Mouse (Mus musculus) layer of hippocampus, adult 2 months (tissue): ENCODE data around the gene Slc9a9. TPM values are rescaled to one million over a fixed set of nuclear protein-coding genes. Genes with fewer than 3 reads are reported as not detected.
A peak's percentile ranks its signal among the peaks of the same experiment; 100 is the strongest.

Source experiments
- DNase-seq, 2 experiments: peaks; one replicate each; pipeline ENCODE4 v3.0.0; 2022; ENCODE audit warnings: low spot score in 2 of 2
- H3K27ac ChIP-seq: fragments of 200-600 bp; 2 replicates; pipeline ENCODE4 v1.8.1; 2022
- H3K4me3 ChIP-seq: fragments of 200-600 bp; 2 replicates; pipeline ENCODE4 v1.8.1; 2022; ENCODE audit warnings: mild to moderate bottlenecking
- CTCF ChIP-seq: fragments of 200-600 bp; conservative IDR thresholded peaks from 2 replicates; pipeline ENCODE4 v1.8.1; 2022; ENCODE audit warnings: antibody characterized with exemption, mild to moderate bottlenecking, moderate library complexity
- total RNA-seq, 2 experiments: library from RNA; stranded (reverse); gene quantifications; 2 replicates each; pipeline ENCODE4 v1.2.3; 2021

The Slc9a9 gene
- total RNA-seq, 2 experiments from 2014 or later: 18.3 to 19.4 TPM

DNA sequence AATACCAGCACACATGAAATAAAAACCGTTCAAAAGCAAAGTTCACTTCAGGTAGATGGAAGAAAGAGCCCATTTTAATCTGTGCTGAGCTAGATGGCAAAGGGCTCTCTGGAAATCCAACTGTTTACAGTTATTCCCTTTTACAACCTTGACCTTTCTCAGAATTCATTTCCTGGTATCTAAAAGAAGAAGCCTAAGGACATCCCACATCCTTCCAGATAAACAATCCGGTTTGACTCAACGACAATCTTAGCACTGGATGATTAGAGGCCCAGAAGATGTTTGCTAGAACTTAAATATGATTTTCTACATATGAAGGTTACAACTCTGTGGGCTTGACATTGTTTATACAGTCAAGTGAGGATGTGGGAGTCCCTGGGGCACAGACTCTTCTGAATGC is 516.1 kb downstream of the Slc9a9 start:
- TF ChIP-seq CTCF: no peak
- no peak for DNase-seq
- H3K27ac ChIP-seq: peak overlapping the region; percentile 21; the same call in 1 of the 2 replicates
- no peak overlapping the region for H3K4me3 ChIP-seq

DNA sequence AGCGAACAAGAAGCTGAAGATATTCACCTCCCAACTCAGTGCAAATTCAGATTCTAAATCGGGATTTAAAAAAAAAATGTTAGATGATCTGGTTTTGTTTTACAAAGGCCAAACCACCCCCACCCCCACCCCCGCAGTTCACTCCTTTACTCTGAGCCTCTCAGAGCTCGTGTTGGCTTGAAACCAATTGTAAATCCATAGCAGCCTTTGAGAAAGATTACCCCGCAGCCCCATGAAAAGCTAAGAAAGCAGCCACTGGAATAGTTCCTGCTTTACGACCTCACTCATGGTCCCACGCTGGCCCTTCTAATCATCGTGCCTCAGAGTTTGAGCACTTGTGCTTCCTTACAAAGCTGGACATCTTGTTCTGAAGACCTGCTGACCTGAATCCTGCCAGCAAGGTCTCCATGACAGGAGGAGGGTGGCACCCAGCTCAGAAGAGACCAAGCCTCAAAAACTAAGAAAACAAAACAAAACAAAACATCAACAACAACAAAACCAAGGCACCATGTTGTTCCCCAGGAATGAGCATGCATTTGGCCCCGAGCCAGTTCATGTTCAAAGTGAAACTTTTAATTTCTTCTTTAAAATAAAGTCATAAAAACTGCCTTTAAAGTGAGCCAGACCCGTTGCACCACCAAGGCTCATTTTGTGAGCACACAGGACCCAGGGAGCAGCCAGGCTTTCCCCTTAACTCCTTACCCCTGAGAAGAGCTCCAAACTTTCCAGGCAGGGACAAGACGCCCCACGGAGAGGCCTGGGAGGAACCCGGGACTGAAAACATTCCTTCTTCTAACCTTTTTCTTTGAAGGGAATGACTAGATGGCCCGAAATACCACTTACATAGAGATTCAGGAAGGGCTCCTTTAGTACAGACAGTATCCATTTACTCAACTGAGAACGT is 516.9 kb downstream of the Slc9a9 start:
- Histone ChIP-seq H3K27ac (peak overlapping the region; percentile 46; the same call in 1 of the 2 replicates), H3K4me3 (no peak overlapping the region)
- TF ChIP-seq CTCF: no peak
- DNase-seq: no peak

GRCm38 (mm10) chr9:95188362-95189217 is 518.9 kb downstream of the Slc9a9 start:
- TF ChIP-seq CTCF: no peak
- no peak overlapping the region for H3K4me3 ChIP-seq
- no peak for DNase-seq
- H3K27ac ChIP-seq: no peak overlapping the region; the same call in 1 of the 2 replicates

DNA sequence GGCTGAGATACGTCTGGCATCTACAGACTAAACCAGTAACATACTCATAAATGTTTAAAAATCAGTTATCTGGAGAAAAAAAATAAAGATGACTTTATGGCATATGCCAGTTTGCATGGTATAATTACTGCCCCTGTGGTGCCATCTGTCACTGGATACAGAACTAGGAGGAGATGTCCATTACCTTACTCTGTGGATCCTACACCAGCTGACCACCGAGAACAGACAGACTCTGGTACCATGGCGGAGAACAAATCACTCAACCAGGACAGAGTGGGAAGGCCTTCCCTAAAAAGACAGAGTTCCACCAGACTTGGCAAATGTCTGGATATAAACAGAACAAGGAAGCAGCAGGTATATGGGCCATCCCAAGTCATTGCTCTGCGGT is 519.5 kb downstream of the Slc9a9 start:
- no peak overlapping the region for H3K27ac ChIP-seq
- no peak overlapping the region for H3K4me3 ChIP-seq
- no peak for DNase-seq
- TF ChIP-seq CTCF: no peak

DNA sequence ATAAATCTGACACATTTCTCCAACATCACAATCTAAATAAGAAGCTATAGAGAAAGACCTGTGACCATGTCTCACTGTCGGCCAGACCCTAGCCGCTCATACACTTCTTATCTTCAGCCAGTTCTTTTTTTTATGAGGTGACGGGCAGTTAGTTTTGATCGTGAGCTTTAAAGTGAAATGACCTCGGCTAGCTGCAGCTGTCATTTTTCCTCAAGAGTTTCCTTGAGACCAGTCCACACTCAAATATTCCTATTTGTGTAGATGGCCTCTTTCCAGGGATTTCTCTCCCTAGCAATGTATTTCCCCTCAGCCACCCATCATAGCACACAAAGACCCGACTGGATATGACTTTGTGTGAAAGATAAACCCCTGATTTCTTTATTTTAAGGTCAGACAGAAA is 521.7 kb downstream of the Slc9a9 start:
- Histone ChIP-seq H3K27ac (no peak overlapping the region), H3K4me3 (no peak overlapping the region)
- DNase-seq: no peak
- TF ChIP-seq CTCF: no peak

GRCm38 (mm10) chr9:95192901-95193532 is 523.3 kb downstream of the Slc9a9 start:
- TF ChIP-seq CTCF: no peak
- no peak for DNase-seq
- no peak overlapping the region for H3K4me3 ChIP-seq
- H3K27ac ChIP-seq: no peak overlapping the region

- H3K4me3 ChIP-seq: no peak overlapping the region
- no peak for DNase-seq
- no peak for TF ChIP-seq CTCF
- peak overlapping the region; percentile 28; the same call in 1 of the 2 replicates for H3K27ac ChIP-seq
These were observed 524.0 kb downstream of the Slc9a9 start for GRCm38 (mm10) chr9:95193672-95194071.

DNA sequence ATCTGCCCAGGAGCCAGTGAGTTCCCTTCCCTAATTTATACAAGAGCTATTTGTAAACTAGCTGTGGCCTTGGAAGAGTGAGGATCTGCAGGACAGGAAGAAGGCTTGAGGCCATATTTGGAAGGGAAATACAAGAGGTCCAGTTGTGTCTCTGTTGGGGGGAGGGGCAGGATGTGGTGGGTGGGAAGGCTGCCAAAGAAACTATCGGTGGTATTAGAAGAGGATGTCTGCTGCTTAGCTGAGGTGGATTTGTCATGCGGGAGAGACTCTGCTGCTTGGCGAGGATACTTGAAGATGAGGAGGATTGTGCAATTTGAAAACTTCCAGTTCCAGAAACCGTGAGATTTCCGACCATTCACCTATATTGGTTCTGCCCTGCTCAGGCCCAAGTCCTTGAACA is 524.4 kb downstream of the Slc9a9 start:
- no peak for TF ChIP-seq CTCF
- Histone ChIP-seq H3K4me3 (no peak overlapping the region), H3K27ac (peak overlapping the region; percentile 28; the same call in 1 of the 2 replicates)
- DNase-seq: no peak

- no peak for TF ChIP-seq CTCF
- DNase-seq: no peak
- H3K4me3 ChIP-seq: no peak overlapping the region
- no peak overlapping the region; the same call in 1 of the 2 replicates for H3K27ac ChIP-seq
These were observed 538.0 kb downstream of the Slc9a9 start for GRCm38 (mm10) chr9:95207661-95208060.

DNA sequence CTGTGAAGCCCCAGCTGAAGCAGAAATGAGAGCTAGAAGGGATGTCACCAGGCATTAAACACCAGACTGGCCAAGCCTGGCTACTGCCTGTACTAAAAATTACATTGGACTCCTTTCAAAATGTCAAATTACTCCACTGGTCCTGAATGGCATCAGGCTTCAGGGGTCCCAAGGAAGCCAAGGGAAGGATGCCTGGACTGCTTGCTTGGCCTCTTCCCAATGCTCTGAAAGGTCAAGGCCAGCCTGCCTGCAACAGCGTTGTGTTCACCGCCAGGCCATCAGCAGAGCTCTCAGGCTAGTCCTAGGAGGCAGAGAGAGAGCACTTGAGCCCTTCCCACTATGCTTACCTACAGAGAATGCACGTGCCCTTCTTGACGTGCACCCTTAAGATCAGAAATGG is 539.0 kb downstream of the Slc9a9 start:
- DNase-seq: no peak

GRCm38 (mm10) chr9:95220009-95220408 is 550.3 kb downstream of the Slc9a9 start:
- TF ChIP-seq CTCF: no peak
- DNase-seq: no peak
- Histone ChIP-seq H3K27ac (no peak overlapping the region), H3K4me3 (no peak overlapping the region)

More for the DNA sequence above, 539.0 kb downstream of the Slc9a9 start:
- H3K27ac ChIP-seq: no peak overlapping the region
- no peak overlapping the region for H3K4me3 ChIP-seq
- TF ChIP-seq CTCF: no peak

GRCm38 (mm10) chr9:95221310-95221709 is 551.6 kb downstream of the Slc9a9 start:
- Histone ChIP-seq H3K4me3 (no peak overlapping the region), H3K27ac (no peak overlapping the region)
- no peak for TF ChIP-seq CTCF
- no peak for DNase-seq

GRCm38 (mm10) chr9:95226986-95227385 is 557.3 kb downstream of the Slc9a9 start:
- no peak for TF ChIP-seq CTCF
- no peak for DNase-seq
- H3K4me3 ChIP-seq: no peak overlapping the region
- H3K27ac ChIP-seq: no peak overlapping the region
